Mouse (Mus musculus) kidney, adult 2 months (tissue): ENCODE measurements around the gene Egflam.

Experiments used
- CTCF ChIP-seq: fragments of 200-500 bp; conservative IDR thresholded peaks from 2 replicates; pipeline ENCODE4 v1.5.1; 2011; ENCODE audit warnings: low read depth, mild to moderate bottlenecking, control low read depth, low read length, moderate library complexity, mixed read lengths; ENCODE audit not compliant: insufficient read depth, insufficient read length
- POLR2A ChIP-seq: fragments of 200-500 bp; IDR thresholded peaks from one replicate; pipeline ENCODE4 v1.6.1; 2011; ENCODE audit warnings: low read depth, low read length, control low read depth

DNA sequence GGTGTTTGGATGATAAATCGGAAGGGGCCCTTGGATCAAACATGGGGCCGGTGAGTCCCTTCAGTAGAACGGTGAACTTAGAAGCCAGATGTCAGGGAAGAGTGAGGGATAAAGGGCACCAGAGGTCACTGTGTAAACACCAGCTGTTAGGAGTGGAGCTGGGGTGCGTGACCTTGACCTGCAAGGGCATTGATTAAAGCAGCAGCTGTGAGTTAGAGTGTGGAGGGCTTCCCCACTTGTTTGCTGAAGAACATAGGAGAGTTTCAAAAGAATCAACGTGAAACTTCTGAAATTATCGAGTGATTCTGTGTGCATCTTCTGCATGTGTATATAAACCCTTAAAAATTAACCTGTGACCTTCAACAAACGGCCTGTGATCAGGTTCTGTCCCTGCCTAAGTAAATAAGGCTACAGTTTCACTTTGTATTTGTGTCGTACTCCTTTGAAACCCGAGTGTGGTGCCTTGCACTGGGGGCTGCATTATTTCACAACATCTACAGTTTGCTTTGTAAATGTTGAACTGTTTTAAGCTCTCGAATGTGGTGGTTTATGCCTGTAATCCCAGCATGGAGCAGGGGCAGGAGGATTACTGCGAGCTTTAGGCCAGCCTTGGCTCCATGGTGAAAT, 230.2 kb downstream of the Egflam start:
- TF ChIP-seq CTCF (no peak), POLR2A (no peak)
